Mouse (Mus musculus): ENCODE data around the gene Dgkg. TPM values are rescaled to one million over a fixed set of nuclear protein-coding genes. Genes with fewer than 3 reads are reported as not detected.

The Dgkg gene
- polyA plus RNA-seq, 2 experiments, result 0.28 to 0.46 TPM

- Histone ChIP-seq H3K36me3 (replicated peaks; ENCODE audit: control insufficient read depth, insufficient read depth, low read depth) (no peaks in the 10 kb centered on the region), H3K9ac (replicated peaks) (no peak overlapping the region), H3K4me1 (replicated peaks; ENCODE audit: control insufficient read depth in 2 of 2, insufficient read depth in 2 of 2, low read length in 1 of 2) (no peaks in the 10 kb centered on the region), H3K27ac (no peak overlapping the region), H3K9me3 (ENCODE audit: control insufficient read depth, low read length) (no peaks in the 10 kb centered on the region), H3K4me2 (ENCODE audit: low read depth) (no peak overlapping the region), H3K4me3 (ENCODE audit: insufficient read depth in 1 of 2, low read depth in 2 of 2, low read length in 2 of 2) (no peak overlapping the region), H3K27me3 (ENCODE audit: control insufficient read depth, insufficient read depth, low read length) (no peaks in the 10 kb centered on the region)
- TF ChIP-seq EP300 (IDR thresholded peaks at IDR 0.05; ENCODE audit: low read depth) (no peak), CTCF (IDR thresholded peaks at IDR 0.05; ENCODE audit: low read depth) (no peak)
- DNase-seq (ENCODE audit: low read depth in 3 of 3, low spot score in 3 of 3), result no peak
- no peak for ATAC-seq (ENCODE audit: insufficient read depth)
- 73% methylated on average over 2 of the region's 2 CpGs for WGBS (ENCODE audit: insufficient replicate concordance)
These were observed 63.1 kb downstream of the Dgkg start for GRCm38 (mm10) chr16:22593907-22594306.

DNA sequence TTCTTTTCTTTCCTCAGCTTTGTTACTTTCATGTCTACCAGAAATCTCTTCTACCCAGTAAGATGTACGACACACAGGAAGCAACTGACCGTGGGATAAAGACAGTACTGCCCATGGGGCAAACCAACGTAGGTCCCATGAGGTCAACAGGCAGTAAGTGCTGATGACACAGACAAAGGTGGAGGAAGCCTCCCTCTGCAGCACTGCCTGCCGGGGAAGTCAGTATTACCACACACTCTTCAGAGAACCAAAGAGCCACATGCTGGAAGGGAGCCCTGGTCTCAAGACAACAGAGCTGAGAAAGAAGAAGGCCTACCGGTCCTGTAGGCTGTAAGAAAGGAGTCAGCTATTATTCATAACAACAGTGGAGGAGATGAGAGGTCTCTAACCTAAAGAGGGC lies 67.4 kb downstream of the Dgkg start:
- Histone ChIP-seq H3K4me2 (ENCODE audit: low read depth) (no peak overlapping the region), H3K27me3 (ENCODE audit: control insufficient read depth, insufficient read depth, low read length) (no peaks in the 10 kb centered on the region), H3K9me3 (ENCODE audit: control insufficient read depth, low read length) (no peaks in the 10 kb centered on the region), H3K4me3 (ENCODE audit: insufficient read depth in 1 of 2, low read depth in 2 of 2, low read length in 2 of 2) (no peak overlapping the region), H3K9ac (replicated peaks) (no peak overlapping the region), H3K4me1 (replicated peaks; ENCODE audit: control insufficient read depth in 2 of 2, insufficient read depth in 2 of 2, low read length in 1 of 2) (no peaks in the 10 kb centered on the region), H3K36me3 (replicated peaks; ENCODE audit: control insufficient read depth, insufficient read depth, low read depth) (no peaks in the 10 kb centered on the region), H3K27ac (no peak overlapping the region)
- TF ChIP-seq EP300 (IDR thresholded peaks at IDR 0.05; ENCODE audit: low read depth) (no peak), CTCF (IDR thresholded peaks at IDR 0.05; ENCODE audit: low read depth) (no peak)
- 43% methylated on average over 5 of the region's 5 CpGs for WGBS (ENCODE audit: insufficient replicate concordance)
- ATAC-seq (ENCODE audit: insufficient read depth), result no peak
- DNase-seq (ENCODE audit: low read depth in 3 of 3, low spot score in 3 of 3), result no peak

- no peaks in the 10 kb centered on the region for H3K27me3 ChIP-seq (ENCODE audit: control insufficient read depth, insufficient read depth, low read length)
- H3K36me3 ChIP-seq (replicated peaks; ENCODE audit: control insufficient read depth, insufficient read depth, low read depth), result no peaks in the 10 kb centered on the region
- no peak overlapping the region for H3K27ac ChIP-seq
- no peak for DNase-seq (ENCODE audit: low read depth in 3 of 3, low spot score in 3 of 3)
- H3K9me3 ChIP-seq (ENCODE audit: control insufficient read depth, low read length), result no peaks in the 10 kb centered on the region
- TF ChIP-seq EP300 (IDR thresholded peaks at IDR 0.05; ENCODE audit: low read depth) (no peak), CTCF (IDR thresholded peaks at IDR 0.05; ENCODE audit: low read depth) (no peak)
- H3K9ac ChIP-seq (replicated peaks), result no peak overlapping the region
- ATAC-seq (ENCODE audit: insufficient read depth), result no peak
- no peaks in the 10 kb centered on the region for H3K4me1 ChIP-seq (replicated peaks; ENCODE audit: control insufficient read depth in 2 of 2, insufficient read depth in 2 of 2, low read length in 1 of 2)
- H3K4me2 ChIP-seq (ENCODE audit: low read depth), result no peak overlapping the region
- 68% methylated on average over 11 of the region's 11 CpGs for WGBS (ENCODE audit: insufficient replicate concordance)
- H3K4me3 ChIP-seq (ENCODE audit: insufficient read depth in 1 of 2, low read depth in 2 of 2, low read length in 2 of 2), result no peak overlapping the region
These were observed 70.7 kb downstream of the Dgkg start for GRCm38 (mm10) chr16:22586151-22586836.

- no peaks in the 10 kb centered on the region for H3K27me3 ChIP-seq (ENCODE audit: control insufficient read depth, insufficient read depth, low read length)
- H3K9me3 ChIP-seq (ENCODE audit: control insufficient read depth, low read length), result no peaks in the 10 kb centered on the region
- H3K36me3 ChIP-seq (replicated peaks; ENCODE audit: control insufficient read depth, insufficient read depth, low read depth), result no peaks in the 10 kb centered on the region
- H3K4me3 ChIP-seq (ENCODE audit: insufficient read depth in 1 of 2, low read depth in 2 of 2, low read length in 2 of 2), result no peak overlapping the region
- H3K9ac ChIP-seq (replicated peaks), result no peak overlapping the region
- no peak for DNase-seq (ENCODE audit: low read depth in 3 of 3, low spot score in 3 of 3)
- H3K4me2 ChIP-seq (ENCODE audit: low read depth), result no peak overlapping the region
- no peak overlapping the region for H3K27ac ChIP-seq
- WGBS (ENCODE audit: insufficient replicate concordance), result 60% methylated on average over 3 of the region's 3 CpGs
- no peak for TF ChIP-seq CTCF (IDR thresholded peaks at IDR 0.05; ENCODE audit: low read depth)
- no peak for TF ChIP-seq EP300 (IDR thresholded peaks at IDR 0.05; ENCODE audit: low read depth)
- no peaks in the 10 kb centered on the region for H3K4me1 ChIP-seq (replicated peaks; ENCODE audit: control insufficient read depth in 2 of 2, insufficient read depth in 2 of 2, low read length in 1 of 2)
- ATAC-seq (ENCODE audit: insufficient read depth), result no peak
These were observed 71.5 kb downstream of the Dgkg start for GRCm38 (mm10) chr16:22585523-22585922.

DNA sequence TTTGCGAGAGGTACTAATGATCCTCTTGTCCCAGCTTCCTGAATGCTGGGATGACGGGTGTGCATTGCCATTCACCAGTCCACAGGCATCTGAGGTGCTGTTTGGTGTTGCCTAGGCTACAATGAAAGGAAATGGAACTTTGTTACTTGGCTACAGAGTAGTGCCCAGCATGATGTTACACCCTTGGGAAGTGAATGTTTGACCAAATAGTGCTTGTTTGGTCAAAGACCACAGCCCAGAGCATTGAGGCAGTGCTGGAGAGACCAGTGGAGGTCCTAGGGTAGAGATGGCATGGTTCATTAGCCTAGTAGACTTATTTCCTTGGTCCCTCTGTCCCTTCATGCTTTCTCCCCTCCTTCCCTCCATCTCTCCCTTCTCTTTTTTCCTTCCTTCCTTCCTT lies 73.6 kb downstream of the Dgkg start:
- H3K4me3 ChIP-seq (ENCODE audit: insufficient read depth in 1 of 2, low read depth in 2 of 2, low read length in 2 of 2), result no peak overlapping the region
- H3K9ac ChIP-seq (replicated peaks), result no peak overlapping the region
- no peak overlapping the region for H3K27ac ChIP-seq
- ATAC-seq (ENCODE audit: insufficient read depth) (no peak), DNase-seq (ENCODE audit: low read depth in 3 of 3, low spot score in 3 of 3) (no peak)
- no peaks in the 10 kb centered on the region for H3K27me3 ChIP-seq (ENCODE audit: control insufficient read depth, insufficient read depth, low read length)
- H3K36me3 ChIP-seq (replicated peaks; ENCODE audit: control insufficient read depth, insufficient read depth, low read depth), result no peaks in the 10 kb centered on the region
- no peak for TF ChIP-seq EP300 (IDR thresholded peaks at IDR 0.05; ENCODE audit: low read depth)
- no peak for TF ChIP-seq CTCF (IDR thresholded peaks at IDR 0.05; ENCODE audit: low read depth)
- WGBS (ENCODE audit: insufficient replicate concordance), result 46% methylated on average over 2 of the region's 2 CpGs
- H3K4me2 ChIP-seq (ENCODE audit: low read depth), result no peak overlapping the region
- H3K4me1 ChIP-seq (replicated peaks; ENCODE audit: control insufficient read depth in 2 of 2, insufficient read depth in 2 of 2, low read length in 1 of 2), result no peaks in the 10 kb centered on the region
- no peaks in the 10 kb centered on the region for H3K9me3 ChIP-seq (ENCODE audit: control insufficient read depth, low read length)
